Mouse (Mus musculus) adrenal gland, adult 8-10 months (tissue): ENCODE data around the gene Adgrf5. TPM values are rescaled to one million over a fixed set of nuclear protein-coding genes. Genes with fewer than 3 reads are reported as not detected.

Experiments used
- DNase-seq: peaks from one replicate; pipeline ENCODE4 v3.0.0; 2022
- total RNA-seq, 4 experiments: library from RNA; stranded (reverse); gene quantifications; 2 replicates each; pipeline ENCODE4 v1.2.4; 2022

Gene Adgrf5
- total RNA-seq, 4 experiments from 2014 or later = 79.8 to 113 (median 100) TPM

DNA sequence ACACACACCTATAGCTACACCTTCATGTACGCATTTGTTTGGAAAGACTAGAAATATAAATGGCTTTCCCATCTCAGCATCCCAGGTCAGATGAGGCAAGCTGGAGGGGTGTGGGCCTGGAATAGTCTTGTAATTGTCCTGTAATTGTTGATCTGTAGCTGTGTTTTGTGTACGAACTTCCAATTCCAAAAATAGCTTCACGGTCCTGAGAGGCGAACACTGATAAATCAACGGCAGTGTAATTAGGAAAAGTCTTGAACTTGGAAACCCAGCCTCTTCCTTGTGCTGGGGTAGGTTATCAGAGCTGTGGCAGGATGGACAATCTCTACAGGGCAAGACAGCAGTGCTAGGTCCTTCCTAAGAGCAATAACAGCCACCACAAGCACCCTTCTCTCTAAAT is 18.5 kb downstream of the Adgrf5 start:
- no peak for DNase-seq

DNA sequence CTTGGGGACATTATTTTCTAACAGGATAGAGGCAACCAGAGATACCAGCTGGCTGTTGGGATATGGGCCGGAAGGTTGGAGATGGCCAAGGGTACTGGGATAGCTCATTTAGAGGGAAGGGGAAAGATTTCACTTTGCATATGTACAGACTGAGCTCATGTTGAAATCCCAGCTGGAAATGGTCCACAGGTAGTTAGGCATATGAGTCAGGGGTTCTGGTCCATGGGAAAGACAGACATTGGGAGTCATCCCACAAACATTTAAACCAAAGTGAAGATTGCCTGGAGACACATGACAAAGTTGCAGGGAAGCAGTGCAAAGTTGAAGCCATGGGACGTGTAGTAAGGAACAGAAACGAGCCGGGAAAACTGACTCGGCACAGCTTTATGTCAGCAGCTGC is 26.1 kb downstream of the Adgrf5 start:
- no peak for DNase-seq

DNA sequence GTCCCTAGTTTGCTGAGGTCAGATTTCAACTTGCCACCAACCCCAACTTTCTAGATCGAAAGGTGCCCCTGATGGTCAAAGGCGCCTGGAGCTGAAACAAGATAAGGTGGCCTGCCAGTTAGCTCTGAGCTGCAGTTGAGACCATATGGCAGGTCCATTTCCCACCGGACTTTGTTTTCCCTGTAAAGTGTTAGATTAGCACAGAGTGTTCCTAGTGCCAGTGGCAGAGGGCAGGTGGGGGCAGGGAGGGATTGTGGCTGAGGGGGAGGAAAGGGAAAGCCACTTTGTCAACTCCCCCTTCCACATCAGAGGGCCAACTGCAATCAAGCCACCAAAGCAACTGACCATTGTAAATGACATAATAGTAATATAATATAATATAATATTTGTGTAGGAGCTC is 26.9 kb downstream of the Adgrf5 start:
- no peak for DNase-seq

DNA sequence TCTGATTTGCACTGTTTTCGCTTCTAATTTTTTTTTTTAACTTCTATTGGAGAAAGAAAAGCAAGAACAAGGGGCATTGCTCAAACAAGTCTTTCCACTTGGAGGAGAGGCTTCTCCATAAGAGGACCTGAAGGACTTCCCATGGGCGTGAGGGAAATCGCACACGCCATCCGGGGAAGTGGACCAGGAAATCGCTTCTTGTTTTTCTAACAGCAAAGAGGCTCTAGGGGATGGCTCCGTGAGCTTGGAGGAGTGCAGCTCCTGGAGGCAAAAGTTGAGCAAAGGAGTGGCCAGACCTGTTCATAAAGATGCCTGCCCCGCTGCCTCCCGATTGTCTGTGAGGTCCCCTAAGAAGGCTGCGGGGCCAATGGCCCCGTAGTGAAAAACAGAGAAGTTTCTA is 29.0 kb downstream of the Adgrf5 start:
- DNase-seq = no peak

DNA sequence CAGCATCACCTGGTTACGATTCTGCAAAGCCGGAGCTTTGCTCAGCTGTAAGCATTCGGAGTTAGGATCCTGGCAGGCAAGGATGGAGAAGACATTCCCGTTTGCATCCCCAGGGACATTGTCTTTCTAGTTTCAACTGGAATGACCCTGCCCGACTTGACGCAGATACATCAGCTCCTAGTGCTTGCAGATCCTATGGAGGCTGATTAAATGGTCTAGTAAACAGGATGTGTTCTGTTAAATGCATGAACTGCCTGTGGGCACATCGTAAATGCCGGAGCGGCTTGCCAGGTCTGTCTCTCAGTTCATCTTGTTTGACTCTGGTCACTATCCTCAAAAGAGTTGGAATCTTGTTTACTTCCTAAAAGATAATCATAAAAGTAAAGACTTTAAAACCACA is 31.9 kb downstream of the Adgrf5 start:
- no peak for DNase-seq

DNA sequence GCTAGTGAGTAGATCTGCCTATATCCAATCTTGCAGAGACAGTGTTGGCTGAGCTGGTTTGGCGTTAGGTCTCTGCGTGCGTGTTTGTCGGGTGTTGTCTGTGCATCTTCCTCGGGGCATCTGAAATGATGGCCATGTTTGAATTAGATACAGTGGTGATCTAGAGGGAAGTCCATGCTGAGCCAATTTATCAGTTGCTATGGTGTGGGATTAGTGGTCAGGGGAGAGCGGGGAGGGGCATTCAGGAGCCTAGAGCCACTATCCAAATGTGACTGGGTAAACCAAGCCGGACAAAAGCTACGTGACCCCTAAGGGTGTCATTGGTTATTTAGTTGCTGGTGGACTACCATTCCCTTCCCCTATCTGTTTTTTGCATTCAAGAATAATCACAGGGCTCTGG is 33.4 kb downstream of the Adgrf5 start:
- DNase-seq = no peak

DNA sequence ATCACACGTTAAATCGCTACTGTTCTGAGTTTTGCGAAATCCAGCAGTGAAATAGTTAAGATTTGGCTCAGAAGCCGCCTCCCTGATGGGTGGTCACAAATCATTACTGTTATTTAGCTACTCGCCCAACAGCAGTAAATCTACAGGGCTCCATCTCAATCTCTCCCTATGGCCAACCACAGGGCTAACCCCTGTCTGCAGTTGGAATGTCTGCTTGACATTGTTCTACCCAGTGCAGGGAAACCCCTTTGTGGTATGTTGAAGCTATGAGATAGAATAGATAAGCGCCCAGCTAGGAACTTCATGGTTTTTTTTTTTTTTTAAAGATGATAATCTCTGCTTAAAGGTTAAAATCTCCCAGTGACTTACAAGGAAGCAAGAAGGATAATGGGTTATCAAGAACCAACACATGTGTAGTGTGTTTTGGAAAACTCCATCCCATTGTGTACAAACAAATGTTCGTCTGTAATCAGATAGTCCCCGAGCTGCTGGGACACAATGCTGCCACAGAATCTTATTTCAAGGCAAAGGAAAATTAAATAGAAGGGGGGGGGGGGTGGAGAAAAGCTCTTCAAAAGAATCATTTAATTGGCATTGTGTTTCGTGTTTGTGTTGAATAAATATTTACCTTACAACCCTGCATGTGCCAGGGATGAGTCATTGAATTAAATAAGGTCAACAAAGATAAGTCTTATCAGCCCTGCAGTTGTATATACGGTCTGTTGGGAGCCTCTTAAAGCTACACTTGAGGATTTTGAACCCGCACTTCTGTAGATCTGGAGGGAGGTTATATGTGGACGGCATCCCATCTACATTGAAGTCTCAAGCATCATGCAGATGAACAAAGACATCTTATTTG is 35.4 kb downstream of the Adgrf5 start:
- DNase-seq = no peak

DNA sequence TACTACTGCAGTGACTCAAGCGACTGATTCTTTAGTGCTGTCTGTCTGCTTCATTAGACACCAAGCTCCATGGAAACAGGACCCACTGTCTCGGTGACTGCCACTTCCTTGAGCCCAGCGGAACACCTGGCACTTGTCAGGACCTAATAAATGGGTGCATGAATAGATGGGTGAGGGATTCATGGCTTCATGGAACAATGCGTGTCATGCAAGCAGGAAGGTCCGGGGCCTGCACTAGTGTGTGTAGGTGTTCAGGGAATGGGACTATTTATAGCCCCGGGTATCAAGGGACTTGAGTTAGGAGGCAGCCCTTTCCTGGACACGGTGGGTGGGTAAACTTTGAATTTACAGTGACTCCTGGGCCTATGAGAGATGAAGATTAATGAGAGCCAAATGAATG is 38.4 kb downstream of the Adgrf5 start:
- no peak for DNase-seq

DNA sequence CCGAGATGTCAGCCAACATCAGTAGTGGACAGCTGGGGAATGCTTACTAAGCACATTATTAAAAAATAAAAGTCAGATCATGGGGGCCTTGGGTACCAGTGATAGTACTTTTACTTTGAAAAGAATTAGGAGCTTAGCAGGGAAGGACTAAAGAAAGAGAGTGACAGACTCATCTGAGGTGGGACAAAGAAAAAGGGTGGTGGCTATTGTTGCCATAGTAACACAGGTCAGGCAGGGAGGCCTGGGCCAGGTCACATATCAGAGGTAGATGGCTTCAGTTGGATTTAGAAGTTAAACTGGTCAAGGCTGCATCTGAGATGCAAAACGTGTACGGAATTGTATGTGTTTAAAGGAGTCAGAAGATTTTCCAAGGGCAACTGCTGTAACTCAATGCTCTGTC is 38.9 kb downstream of the Adgrf5 start:
- no peak for DNase-seq

DNA sequence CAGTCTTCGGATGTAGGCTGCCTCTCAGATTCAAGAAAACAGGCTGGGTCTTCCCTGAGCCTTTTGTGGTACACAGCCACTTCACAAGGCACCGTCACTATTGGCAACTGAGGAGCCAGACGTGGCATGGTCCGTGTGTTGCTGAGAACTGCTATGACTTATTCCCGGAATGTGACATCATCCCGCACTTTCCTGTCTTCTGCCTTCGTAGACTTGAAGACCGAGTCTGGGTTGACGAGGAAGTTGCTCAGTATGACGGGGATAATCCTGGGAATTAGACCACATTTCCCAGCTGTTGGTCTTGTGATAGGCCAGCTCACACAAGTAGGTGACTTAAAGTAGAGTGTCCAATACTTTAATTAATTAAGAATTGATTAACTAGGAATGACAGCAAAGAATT is 40.2 kb downstream of the Adgrf5 start:
- DNase-seq = no peak

DNA sequence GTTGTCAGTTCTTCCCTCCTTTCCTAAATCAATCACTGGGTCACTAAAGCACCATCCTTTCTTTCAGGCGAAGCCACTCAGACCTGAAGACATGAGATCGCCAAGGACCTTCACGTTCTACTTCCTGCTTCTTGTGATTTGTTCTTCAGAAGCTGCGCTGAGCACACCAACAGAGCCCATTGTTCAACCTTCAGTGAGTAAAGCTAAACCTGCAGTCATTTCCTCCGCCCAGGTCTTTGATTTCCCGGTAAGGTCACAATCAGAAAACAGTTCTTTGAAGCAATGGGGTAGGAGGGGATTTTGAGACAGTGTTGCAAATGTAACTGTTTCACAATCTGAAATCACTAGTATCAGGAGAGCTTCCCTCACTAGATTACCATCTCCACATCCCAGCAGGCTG is 43.6 kb downstream of the Adgrf5 start:
- DNase-seq = no peak

DNA sequence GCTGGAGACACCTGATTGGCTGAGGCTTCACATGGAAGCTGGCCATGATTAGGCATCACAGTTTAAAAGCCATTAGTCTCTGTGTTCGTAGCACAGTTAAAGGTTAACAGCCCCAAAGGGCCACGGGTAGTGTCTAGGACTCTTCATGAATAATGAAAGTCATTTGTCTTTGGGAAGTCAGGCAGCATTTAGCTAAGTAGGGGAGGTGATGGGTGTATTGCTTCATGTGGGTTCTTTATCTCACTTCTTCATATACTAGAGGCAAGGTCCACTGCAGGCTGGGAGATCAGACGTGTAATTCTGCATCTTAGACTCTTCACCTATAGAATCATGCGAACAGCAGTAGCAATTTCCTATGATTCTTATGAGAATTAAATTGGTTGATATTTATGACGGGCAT is 44.2 kb downstream of the Adgrf5 start:
- no peak for DNase-seq

DNA sequence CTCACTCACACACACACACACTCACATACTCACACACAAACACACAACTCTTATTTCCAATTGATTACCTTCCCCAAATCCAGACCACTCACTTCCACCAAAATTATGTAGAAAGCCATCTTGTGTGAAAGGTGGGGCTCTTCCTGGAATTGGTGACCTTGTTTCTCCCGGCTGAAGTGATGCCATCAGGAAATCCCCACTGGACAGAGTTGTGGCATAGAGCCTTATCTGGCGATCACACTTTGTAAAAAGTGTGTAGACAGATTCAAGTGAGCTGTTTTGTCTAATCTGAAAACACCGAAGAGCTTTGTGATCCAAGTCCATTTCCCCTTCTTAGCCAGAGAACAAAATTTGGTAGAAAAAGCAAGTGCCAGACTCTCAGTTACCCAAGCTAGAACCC is 46.1 kb downstream of the Adgrf5 start:
- DNase-seq = no peak

DNA sequence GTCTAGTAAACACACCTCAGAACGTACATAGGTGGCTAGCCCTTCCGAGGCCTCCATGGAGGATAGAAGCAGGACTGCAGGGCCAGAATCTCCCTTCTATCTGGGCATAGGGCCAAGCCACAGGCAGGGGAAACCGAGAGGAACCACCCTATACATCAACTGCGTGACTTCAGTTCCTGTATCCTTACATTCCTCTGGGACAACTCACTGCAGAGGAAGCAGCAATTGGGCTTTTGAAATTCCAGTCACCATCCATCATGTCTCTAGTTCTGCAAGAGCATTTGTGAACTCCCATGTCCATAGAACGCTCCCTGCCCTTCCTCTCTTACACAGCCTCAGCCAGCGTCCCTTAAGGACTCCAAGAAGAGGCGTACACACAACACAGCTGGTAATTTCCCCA is 47.3 kb downstream of the Adgrf5 start:
- DNase-seq = no peak

DNA sequence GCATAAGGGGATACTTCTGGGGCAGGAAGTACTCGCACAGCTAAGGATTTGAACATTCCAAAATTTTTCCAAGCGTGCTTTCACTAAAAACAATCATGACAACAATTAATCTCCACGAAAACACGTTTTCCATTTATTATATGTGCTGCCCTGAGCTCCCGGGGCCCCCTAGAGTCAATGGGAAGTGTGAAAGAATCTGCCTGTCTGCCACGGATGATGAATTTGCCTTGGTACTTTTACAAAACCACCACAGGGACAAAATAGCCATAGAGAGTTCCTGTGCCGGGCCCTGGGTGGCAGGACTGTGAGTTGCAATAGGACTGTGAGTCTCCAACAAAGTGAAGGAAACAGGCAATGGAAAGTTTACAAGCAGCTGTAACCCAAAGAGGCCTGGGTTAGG is 52.9 kb downstream of the Adgrf5 start:
- no peak for DNase-seq

DNA sequence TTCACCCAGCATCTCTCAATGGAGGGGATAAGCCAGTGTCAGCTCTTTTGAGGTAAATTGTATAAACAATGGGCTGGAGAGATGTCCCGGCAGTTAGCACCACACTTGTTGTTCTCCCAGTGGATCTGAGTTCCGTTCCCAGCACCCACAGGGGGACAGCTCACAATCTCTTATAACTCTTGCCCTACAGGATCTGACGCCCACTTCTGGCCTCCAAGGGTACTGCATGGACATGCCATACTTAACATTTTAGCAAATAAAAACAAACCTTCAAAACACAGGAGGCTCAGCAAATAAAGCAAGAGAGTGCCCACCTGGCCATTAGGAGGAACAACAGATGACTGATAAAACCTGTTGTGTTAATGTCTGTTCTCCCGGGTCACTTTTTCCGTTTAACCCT is 59.0 kb downstream of the Adgrf5 start:
- no peak for DNase-seq

DNA sequence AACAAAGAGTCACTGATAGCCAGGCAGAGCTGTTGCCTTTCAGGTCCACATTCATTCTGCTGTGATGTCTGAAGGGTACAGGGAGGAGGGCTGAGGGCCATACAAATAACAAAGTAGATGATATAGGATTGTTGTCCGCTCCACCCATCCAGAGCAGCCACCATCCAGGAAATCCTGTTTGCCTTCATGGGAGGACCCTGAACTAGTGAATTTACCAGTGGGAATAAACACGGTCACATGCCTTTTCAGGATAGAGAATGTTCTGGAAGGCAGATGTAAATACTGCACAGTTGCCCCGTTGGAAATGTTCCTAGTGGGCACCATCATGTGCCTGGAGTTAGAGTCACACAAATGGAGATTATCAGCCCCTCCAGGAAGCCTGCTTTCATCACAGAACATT is 60.1 kb downstream of the Adgrf5 start:
- DNase-seq = no peak

DNA sequence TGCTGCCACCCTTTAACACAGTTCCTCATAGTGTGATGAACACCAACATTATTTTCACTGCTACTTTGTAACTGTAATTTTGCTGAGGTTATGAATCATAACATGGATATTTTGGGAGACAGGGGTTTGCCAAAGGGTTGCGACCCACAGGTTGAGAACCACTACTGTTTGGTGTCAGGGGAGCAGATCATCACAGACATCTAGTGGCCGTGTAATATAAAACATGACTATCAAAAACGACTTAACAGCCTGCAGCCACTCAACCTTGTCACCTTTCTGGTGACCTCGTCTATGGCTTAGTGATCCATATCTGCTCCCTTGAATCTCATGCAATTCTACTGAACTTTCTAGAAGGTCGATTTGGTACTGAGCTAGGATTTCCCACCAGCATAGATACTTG is 63.7 kb downstream of the Adgrf5 start:
- no peak for DNase-seq

DNA sequence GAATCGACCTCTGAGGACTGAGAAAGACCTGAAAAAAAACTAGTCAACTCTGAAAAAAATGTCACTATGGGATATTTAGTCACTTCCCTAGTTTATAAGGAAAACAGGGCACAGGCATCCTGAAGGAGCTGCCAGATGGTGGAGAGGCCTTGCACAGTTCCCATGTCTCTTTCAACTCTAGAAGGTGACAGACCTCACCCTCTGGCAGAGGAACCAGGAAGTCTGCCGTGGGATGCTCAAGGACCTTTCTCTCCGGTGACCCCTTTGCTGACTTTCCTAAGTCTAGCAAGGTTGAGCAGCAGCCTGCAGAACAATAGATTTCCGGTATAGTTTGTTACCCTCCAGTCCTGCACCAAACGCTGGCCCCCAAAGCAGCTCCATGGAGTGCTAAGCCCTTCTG is 71.4 kb downstream of the Adgrf5 start:
- DNase-seq = peak; percentile 26

DNA sequence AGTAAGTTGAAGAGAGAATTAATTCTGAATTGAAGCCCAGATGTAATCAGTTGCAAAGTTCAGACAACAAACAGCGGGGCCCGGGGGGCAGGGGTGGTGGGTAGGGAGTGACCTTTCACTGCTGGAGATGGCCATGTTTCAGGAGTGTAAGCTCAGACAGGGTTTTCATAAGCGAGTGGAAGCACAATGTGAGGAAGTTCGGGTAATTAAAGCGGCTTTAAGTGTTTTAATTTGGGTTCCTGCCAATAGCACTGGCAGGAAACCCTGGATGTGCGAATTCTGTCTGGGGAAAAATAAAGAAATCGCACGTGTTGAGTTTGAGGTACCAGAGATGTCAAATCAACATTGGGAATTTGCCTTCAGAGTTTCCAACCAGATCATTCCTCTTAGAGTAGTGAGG is 74.2 kb downstream of the Adgrf5 start:
- DNase-seq = no peak

DNA sequence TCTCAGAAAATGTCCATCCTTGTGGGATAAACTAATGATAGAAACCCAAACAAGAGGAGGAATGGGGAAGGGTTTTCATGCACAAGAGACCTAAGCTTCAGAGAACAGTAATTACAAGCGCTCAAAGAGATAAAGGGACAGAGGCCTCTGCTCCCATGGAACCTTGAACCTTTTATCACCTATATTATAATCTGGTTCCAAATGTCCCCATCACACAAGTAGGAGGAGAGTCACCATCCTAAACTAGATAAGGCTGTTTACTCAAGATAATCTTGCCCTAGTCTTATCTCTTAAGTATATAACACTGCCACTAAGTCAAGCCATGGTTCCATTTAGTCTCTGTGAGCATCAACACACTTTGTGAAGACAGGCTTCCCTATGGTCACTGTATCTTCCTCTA is 91.0 kb downstream of the Adgrf5 start:
- DNase-seq = no peak

DNA sequence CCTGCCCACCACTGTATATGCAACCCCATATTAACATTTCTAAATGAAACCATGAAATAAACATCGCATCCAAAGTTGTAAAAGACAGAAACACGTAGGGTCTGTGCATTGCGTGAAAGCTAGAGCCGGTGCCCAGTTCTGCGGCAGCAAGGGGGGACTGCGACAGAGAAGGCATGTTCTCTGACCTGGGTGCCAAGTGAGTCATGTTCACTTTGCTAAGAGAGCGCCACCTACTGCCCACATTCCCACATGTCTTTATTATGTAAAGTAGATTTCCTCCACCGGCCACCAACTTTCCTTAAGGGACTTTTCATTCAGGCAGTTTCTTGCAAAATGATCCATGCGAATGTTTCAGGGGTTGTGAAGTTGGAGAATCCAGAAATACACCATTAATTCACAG is 98.3 kb downstream of the Adgrf5 start:
- peak; percentile 29 for DNase-seq

DNA sequence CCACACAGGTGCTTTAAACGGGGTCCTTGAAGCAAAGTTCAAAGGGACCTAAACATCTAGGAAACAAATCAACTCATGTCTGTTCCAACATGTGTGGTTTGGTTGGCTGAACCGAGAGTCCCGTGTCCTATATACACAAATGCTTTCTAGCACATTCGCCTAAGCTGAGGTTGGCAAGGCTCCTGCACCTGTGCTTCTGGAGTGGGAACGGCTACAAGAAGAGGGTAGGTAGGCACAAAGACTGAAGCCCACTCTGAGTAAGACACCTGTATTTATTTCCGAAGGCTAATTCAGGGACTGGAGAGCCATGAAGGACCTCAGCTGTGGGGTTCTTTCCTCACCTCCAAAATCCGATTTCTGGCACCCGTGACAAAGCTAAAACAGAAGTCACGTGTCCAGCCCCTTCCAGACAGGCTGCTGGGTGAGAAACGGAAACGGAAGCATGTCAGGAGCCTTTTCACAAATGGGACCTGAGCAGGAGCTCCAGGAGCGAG is 99.5 kb downstream of the Adgrf5 start:
- DNase-seq = no peak

DNA sequence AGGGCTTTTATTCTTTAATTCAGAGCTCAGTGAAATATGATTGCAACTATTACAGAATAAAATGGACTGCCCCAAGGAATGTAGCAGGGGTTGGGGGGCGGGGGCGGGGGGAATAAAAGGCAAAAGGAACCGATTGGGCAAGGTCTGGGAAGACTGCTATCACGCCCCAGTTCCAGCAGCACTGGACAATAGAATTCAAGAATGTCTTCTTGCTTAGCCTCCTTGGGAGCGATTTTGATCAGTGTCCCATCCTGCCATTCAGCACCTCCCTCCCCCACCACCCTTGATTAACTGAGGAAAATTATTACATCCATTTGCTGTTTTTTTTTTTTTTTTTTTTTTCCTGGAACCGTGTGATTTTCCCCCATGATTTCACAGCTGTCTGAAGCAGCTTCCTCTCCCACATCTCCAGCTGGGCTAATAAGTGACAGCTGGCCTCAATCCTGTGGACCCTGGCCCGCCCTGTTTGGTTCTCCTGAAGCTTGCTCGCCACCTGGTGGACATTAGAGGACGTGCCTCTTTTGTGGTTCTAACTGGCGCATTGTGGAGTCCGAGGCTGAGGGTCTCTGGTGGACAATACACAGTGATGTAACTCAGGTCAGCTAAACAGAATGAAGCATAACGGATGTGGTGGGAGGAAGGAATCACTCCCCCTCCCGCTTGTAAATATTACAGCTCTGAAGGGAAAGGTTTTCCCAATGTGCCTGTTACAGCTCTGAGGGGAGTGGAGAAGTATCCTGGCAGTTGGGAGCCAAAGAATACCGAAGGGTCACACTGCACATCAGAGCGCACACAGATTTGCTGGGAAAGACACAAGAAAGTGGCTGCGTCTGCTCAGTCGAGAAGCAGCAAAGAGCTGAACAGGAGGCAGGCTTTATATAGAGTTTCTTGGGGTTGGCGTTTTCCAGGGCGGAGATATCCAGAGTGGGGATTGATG is 100.3 kb downstream of the Adgrf5 start:
- peak; percentile 37 for DNase-seq
